Mouse (Mus musculus) embryonic facial prominence, embryonic 14.5 days (tissue): Measurements from ENCODE around the gene Olfr639. TPM values are rescaled to one million over a fixed set of nuclear protein-coding genes. Genes with fewer than 3 reads are reported as not detected.
"Not testable (repeated sequence)": the region's sequence is repeated elsewhere in the genome, so short reads cannot be mapped to it uniquely, and the experiment has no call there.

Source experiments
- ATAC-seq: fragments of 200-750 bp; cut with Nextera tagmentation; 2 replicates; pipeline ENCODE4 v1.8.0; 2017; ENCODE audit warnings: low read depth, moderate number of reproducible peaks, moderate TSS enrichment
- DNase-seq: peaks from one replicate; pipeline ENCODE4 v3.0.0-alpha.2; 2015; ENCODE audit warnings: low spot score
- H3K27ac ChIP-seq: fragments of 300-500 bp; sonication (generic); replicated peaks from 2 replicates; pipeline ENCODE4 v1.5.1; 2014; ENCODE audit warnings: low read depth, mild to moderate bottlenecking, low read length, moderate library complexity
- H3K27me3 ChIP-seq: fragments of 300-500 bp; sonication (generic); replicated peaks from 2 replicates; pipeline ENCODE4 v1.6.1; 2014; ENCODE audit warnings: low read length; ENCODE audit not compliant: control insufficient read depth, insufficient read depth
- H3K36me3 ChIP-seq: fragments of 300-500 bp; sonication (generic); 2 replicates; pipeline ENCODE4 v1.6.1; 2014; ENCODE audit warnings: low read length, mixed read lengths; ENCODE audit not compliant: control insufficient read depth, insufficient read depth
- H3K4me1 ChIP-seq: fragments of 300-500 bp; sonication (generic); 2 replicates; pipeline ENCODE4 v1.6.1; 2014; ENCODE audit warnings: antibody characterized with exemption, low read length; ENCODE audit not compliant: control insufficient read depth, insufficient read depth
- H3K4me2 ChIP-seq: fragments of 300-500 bp; sonication (generic); 2 replicates; pipeline ENCODE4 v1.6.1; 2014; ENCODE audit warnings: low read depth, mild to moderate bottlenecking, low read length, moderate library complexity, mixed read lengths
- H3K4me3 ChIP-seq: fragments of 300-500 bp; sonication (generic); 2 replicates; pipeline ENCODE4 v1.5.1; 2014; ENCODE audit warnings: low read depth, mild to moderate bottlenecking, low read length
- H3K9ac ChIP-seq: fragments of 300-500 bp; sonication (generic); 2 replicates; pipeline ENCODE4 v1.6.1; 2014; ENCODE audit warnings: low read depth, mild to moderate bottlenecking, low read length, moderate library complexity, mixed read lengths
- H3K9me3 ChIP-seq: fragments of 300-500 bp; sonication (generic); 2 replicates; pipeline ENCODE4 v1.6.1; 2016; ENCODE audit warnings: low read length; ENCODE audit not compliant: control insufficient read depth
- WGBS: fragments of 180-500 bp; shearing (Covaris S2); extraction: QIAGEN DNeasy Blood & Tissue Kit; methylation state at CpG from one replicate; pipeline ENCODE4 v1.1.7; 2014; 5-methylcytosine and 5-hydroxymethylcytosine counted together
- polyA plus RNA-seq: library from polyadenylated mRNA; unstranded; fragments of >200 nt; fragmentation: Nextera tagmentation; extraction: Ambion mirVana; gene quantifications from 2 replicates; pipeline ENCODE4 v1.2.1, GENCODE M21; 2014

The Olfr639 gene
- polyA plus RNA-seq, 1 experiment from 2014 or later, result not detected

GRCm38 (mm10) chr7:104018953-104019352 is 1.9 kb upstream of the Olfr639 start:
- ATAC-seq (no peak), DNase-seq (no peak)
- Histone ChIP-seq H3K4me2 (no peak overlapping the region), H3K36me3 (no peaks in the 10 kb centered on the region), H3K4me1 (no peaks in the 10 kb centered on the region), H3K4me3 (no peak overlapping the region), H3K27ac (no peak overlapping the region), H3K27me3 (no peaks in the 10 kb centered on the region), H3K9ac (no peak overlapping the region), H3K9me3 (no peaks in the 10 kb centered on the region)
- 74% methylated on average over 1 of the region's 1 CpGs for WGBS

GRCm38 (mm10) chr7:103999124-103999523 is 18.0 kb downstream of the Olfr639 start:
- DNase-seq (no peak), ATAC-seq (no peak)
- H3K4me1 ChIP-seq, result no peaks in the 10 kb centered on the region
- H3K36me3 ChIP-seq, result no peaks in the 10 kb centered on the region
- H3K9ac ChIP-seq, result no peak overlapping the region
- H3K4me3 ChIP-seq, result no peak overlapping the region
- no peak overlapping the region for H3K4me2 ChIP-seq
- no peaks in the 10 kb centered on the region for H3K9me3 ChIP-seq
- H3K27me3 ChIP-seq, result no peaks in the 10 kb centered on the region
- no peak overlapping the region for H3K27ac ChIP-seq

- no peaks in the 10 kb centered on the region for H3K9me3 ChIP-seq
- H3K36me3 ChIP-seq, result no peaks in the 10 kb centered on the region
- DNase-seq (no peak), ATAC-seq (no peak)
- H3K4me2 ChIP-seq, result no peak within 1 kb of the TSS
- no peak within 1 kb of the TSS for H3K4me3 ChIP-seq
- H3K27ac ChIP-seq, result no peak within 1 kb of the TSS
- H3K4me1 ChIP-seq, result no peaks in the 10 kb centered on the region
- H3K27me3 ChIP-seq, result no peaks in the 10 kb centered on the region
- H3K9ac ChIP-seq, result no peak within 1 kb of the TSS
Measured at GRCm38 (mm10) chr7:103998446-103998845, 18.7 kb downstream of the Olfr639 start, which contains the start of gene Olfr638. Gene Olfr638, plus strand, starts transcription at chr7:103998746.

- Histone ChIP-seq H3K27me3 (no peaks in the 10 kb centered on the region), H3K36me3 (no peaks in the 10 kb centered on the region), H3K4me3 (no peak overlapping the region), H3K4me2 (no peak overlapping the region), H3K4me1 (no peaks in the 10 kb centered on the region), H3K27ac (no peak overlapping the region), H3K9ac (no peak overlapping the region), H3K9me3 (no peaks in the 10 kb centered on the region)
- DNase-seq (no peak), ATAC-seq (no peak)
- 67% methylated on average over 1 of the region's 1 CpGs for WGBS
Measured at GRCm38 (mm10) chr7:103971782-103972181, 45.3 kb downstream of the Olfr639 start.

GRCm38 (mm10) chr7:103970852-103971251 is 46.3 kb downstream of the Olfr639 start, which contains the start of gene Olfr635:
Gene Olfr635, plus strand, starts transcription at chr7:103971152.
- WGBS, result 72% methylated on average over 1 of the region's 1 CpGs
- ATAC-seq, result no peak
- Histone ChIP-seq H3K27ac (no peak within 1 kb of the TSS), H3K4me2 (no peak within 1 kb of the TSS), H3K9me3 (no peaks in the 10 kb centered on the region), H3K9ac (no peak within 1 kb of the TSS), H3K4me3 (no peak within 1 kb of the TSS), H3K4me1 (no peaks in the 10 kb centered on the region), H3K36me3 (no peaks in the 10 kb centered on the region), H3K27me3 (no peaks in the 10 kb centered on the region)
- DNase-seq, result no peak

- not testable (repeated sequence) for H3K27me3 ChIP-seq, H3K9me3 ChIP-seq, H3K4me2 ChIP-seq, DNase-seq, H3K27ac ChIP-seq, ATAC-seq, H3K4me1 ChIP-seq, H3K9ac ChIP-seq, H3K36me3 ChIP-seq, H3K4me3 ChIP-seq
- WGBS, result 94% methylated on average over 21 of the region's 22 CpGs
Measured at GRCm38 (mm10) chr7:103966873-103967272, 50.2 kb downstream of the Olfr639 start.

Other genes with a start within 250 kb of the Olfr639 start
- gene Olfr69, start 245.7 kb downstream of the Olfr639 start, polyA plus RNA-seq, result 0.12 and 0.26 TPM in 2 replicates
- not detected in 2 replicates for gene Olfr68, start 237.6 kb downstream of the Olfr639 start, polyA plus RNA-seq
- not detected in 2 replicates for gene Olfr67, start 225.5 kb downstream of the Olfr639 start, polyA plus RNA-seq
- gene Hbb-bt, start 203.3 kb downstream of the Olfr639 start, polyA plus RNA-seq, result 4,240 and 4,969 TPM in 2 replicates
- gene Hbb-bs, start 189.2 kb downstream of the Olfr639 start, polyA plus RNA-seq, result 10,123 and 13,531 TPM in 2 replicates
- not detected in 2 replicates for gene Hbb-bh2, start 176.8 kb downstream of the Olfr639 start, polyA plus RNA-seq
- gene Hbb-bh1, start 174.1 kb downstream of the Olfr639 start, polyA plus RNA-seq, result 3.6 and 8.0 TPM in 2 replicates
- 391 and 1,497 TPM in 2 replicates for gene Hbb-y, start 164.1 kb downstream of the Olfr639 start, polyA plus RNA-seq
- gene Olfr66, start 131.1 kb downstream of the Olfr639 start, polyA plus RNA-seq, result not detected in 2 replicates
- not detected in 2 replicates for gene Olfr64, start 122.8 kb downstream of the Olfr639 start, polyA plus RNA-seq
- gene Olfr65, start 113.8 kb downstream of the Olfr639 start, polyA plus RNA-seq, result 0.13 and 0.35 TPM in 2 replicates
- not detected in 2 replicates for gene Olfr631, start 88.5 kb downstream of the Olfr639 start, polyA plus RNA-seq
- gene Olfr632, start 83.0 kb downstream of the Olfr639 start, polyA plus RNA-seq, result not detected in 2 replicates
- not detected in 2 replicates for gene Olfr633, start 72.9 kb downstream of the Olfr639 start, polyA plus RNA-seq
- not detected in 2 replicates for gene Olfr635, start 46.2 kb downstream of the Olfr639 start, polyA plus RNA-seq
- not detected in 2 replicates for gene Olfr638, start 18.6 kb downstream of the Olfr639 start, polyA plus RNA-seq
- gene Olfr640, start 8.3 kb upstream of the Olfr639 start, polyA plus RNA-seq, result 0.13 and 0.14 TPM in 2 replicates
- gene Olfr641, start 18.1 kb upstream of the Olfr639 start, polyA plus RNA-seq, result 0.10 TPM in 1 of 2 replicates, not detected in the other
- not detected in 2 replicates for gene Olfr642, start 35.4 kb upstream of the Olfr639 start, polyA plus RNA-seq
- gene 4930516K23Rik, start 44.1 kb upstream of the Olfr639 start, polyA plus RNA-seq, result not detected in 2 replicates
- 0.21 and 0.38 TPM in 2 replicates for gene Olfr644, start 54.6 kb upstream of the Olfr639 start, polyA plus RNA-seq
- not detected in 2 replicates for gene Olfr645, start 68.2 kb upstream of the Olfr639 start, polyA plus RNA-seq
- not detected in 2 replicates for gene Olfr646, start 87.6 kb upstream of the Olfr639 start, polyA plus RNA-seq
- gene Ubqln5, start 112.5 kb upstream of the Olfr639 start, polyA plus RNA-seq, result not detected in 2 replicates
- gene Olfr643, start 120.1 kb upstream of the Olfr639 start, polyA plus RNA-seq, result not detected in 2 replicates
- gene Ubqln3, start 126.0 kb upstream of the Olfr639 start, polyA plus RNA-seq, result 0.21 and 0.25 TPM in 2 replicates
- gene Ubqlnl, start 133.3 kb upstream of the Olfr639 start, polyA plus RNA-seq, result 0.17 and 0.45 TPM in 2 replicates
- gene Olfm5, start 147.5 kb upstream of the Olfr639 start, polyA plus RNA-seq, result 17.6 and 28.0 TPM in 2 replicates
- 0.17 and 0.18 TPM in 2 replicates for gene Olfr648, start 166.1 kb upstream of the Olfr639 start, polyA plus RNA-seq
- gene Olfr649, start 178.7 kb upstream of the Olfr639 start, polyA plus RNA-seq, result not detected in 2 replicates
- gene Trim6, start 201.5 kb upstream of the Olfr639 start, polyA plus RNA-seq, result 0.72 and 0.89 TPM in 2 replicates
- gene Trim34a, start 227.2 kb upstream of the Olfr639 start, polyA plus RNA-seq, result 2.2 and 2.4 TPM in 2 replicates